Mouse (Mus musculus): ENCODE data around the gene Plekha6.

GRCm38 (mm10) chr1:133159128-133159564, 4.9 kb upstream of the Plekha6 start:
- TF ChIP-seq CTCF (IDR thresholded peaks at IDR 0.05; ENCODE audit: extremely low read depth, insufficient read length, insufficient replicate concordance, low read depth, low read length) (no peak), POLR2A (IDR thresholded peaks at IDR 0.05; ENCODE audit: low read depth, low read length) (no peak)

Data from small intestine, adult 2 months (tissue).